Mouse (Mus musculus) spleen, adult 2 months (tissue): ENCODE measurements around the gene Cd81.

Experiments used
- CTCF ChIP-seq: fragments of 200-500 bp; IDR thresholded peaks from 2 replicates; pipeline ENCODE4 v1.5.1; 2011; ENCODE audit warnings: mild to moderate bottlenecking, inconsistent platforms; ENCODE audit not compliant: insufficient read depth, insufficient read length, insufficient replicate concordance; ENCODE audit errors: extremely low read depth
- POLR2A ChIP-seq: fragments of 200-500 bp; IDR thresholded peaks from 2 replicates; pipeline ENCODE4 v1.6.1; 2011; ENCODE audit warnings: low read depth, low read length, inconsistent platforms

GRCm38 (mm10) chr7:143016424-143017142 is 36.0 kb upstream of the Cd81 start:
- no peak for TF ChIP-seq POLR2A
- no peak for TF ChIP-seq CTCF
